Mouse (Mus musculus) lung, postnatal 0 days (tissue): ENCODE results near the gene Cdh4.

Experiments used
- CTCF ChIP-seq: IDR thresholded peaks from 2 replicates; pipeline ENCODE4 v1.5.1; 2016; ENCODE audit warnings: antibody characterized with exemption, mild to moderate bottlenecking
- EP300 ChIP-seq: IDR thresholded peaks from 2 replicates; pipeline ENCODE4 v1.6.1; 2016; ENCODE audit warnings: antibody characterized with exemption, mild to moderate bottlenecking, control low read depth

DNA sequence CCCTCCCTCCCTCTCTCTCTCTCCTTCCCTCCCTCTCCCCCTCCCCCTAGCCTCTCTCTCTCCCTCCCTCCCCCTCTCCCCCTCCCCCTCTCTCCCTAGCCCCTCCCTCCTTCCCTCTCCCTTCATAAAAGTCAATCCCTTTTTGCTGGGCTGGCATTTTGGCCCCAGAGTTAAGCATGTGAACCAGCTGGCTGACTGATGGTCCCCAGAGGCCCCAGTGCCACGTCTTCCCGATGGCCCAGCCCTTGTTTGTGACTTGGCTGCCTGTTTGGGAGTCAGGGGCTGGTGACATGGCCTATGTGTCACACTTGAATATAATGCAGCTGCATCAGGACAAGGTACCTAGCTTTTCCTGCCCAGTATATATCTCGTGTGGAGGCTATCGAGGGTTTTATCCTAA lies 96.3 kb downstream of the Cdh4 start:
- TF ChIP-seq EP300 (no peak), CTCF (no peak)
